Mouse (Mus musculus) left cerebral cortex, adult 2 months (tissue): ENCODE results near the gene Dctd. TPM values are rescaled to one million over a fixed set of nuclear protein-coding genes. Genes with fewer than 3 reads are reported as not detected.

ENCODE experiments used
- DNase-seq, 2 experiments: peaks; one replicate each; pipeline ENCODE4 v3.0.0; 2021 to 2022; ENCODE audit warnings: low spot score in 2 of 2, mixed read lengths in 1 of 2; ENCODE audit errors: extremely low spot score in 1 of 2
- H3K27ac ChIP-seq: fragments of 200-600 bp; 2 replicates; pipeline ENCODE4 v1.8.1; 2022
- H3K4me3 ChIP-seq: fragments of 200-600 bp; 2 replicates; pipeline ENCODE4 v1.8.1; 2022
- CTCF ChIP-seq: fragments of 200-600 bp; IDR thresholded peaks from 2 replicates; pipeline ENCODE4 v1.8.1; 2022; ENCODE audit warnings: antibody characterized with exemption, mild to moderate bottlenecking, moderate library complexity
- intact Hi-C: fragments of 180-260 bp; cut with DNase I; formaldehyde crosslinking; loops from one replicate; pipeline ENCODE4 v1.15.1; 2025
- total RNA-seq, 2 experiments: library from RNA; stranded (reverse); gene quantifications; 2 replicates each; pipeline ENCODE4 v1.2.3; 2021

The Dctd gene
- total RNA-seq, 2 experiments from 2014 or later, result 6.9 TPM

- Histone ChIP-seq H3K4me3 (peak overlapping the region; percentile 70), H3K27ac (peak overlapping the region; percentile 62)
- peak; percentile 53 to 54 for DNase-seq
- intact Hi-C loops, result no loop called here
- TF ChIP-seq CTCF, result no peak
Measured at GRCm38 (mm10) chr8:48109856-48110780, 11.2 kb downstream of the Dctd start.

- TF ChIP-seq CTCF, result no peak
- no peak overlapping the region for H3K27ac ChIP-seq
- H3K4me3 ChIP-seq, result no peak overlapping the region
- intact Hi-C loops, result no loop called here
- no peak for DNase-seq
Measured at GRCm38 (mm10) chr8:48114591-48114990, 15.7 kb downstream of the Dctd start.

GRCm38 (mm10) chr8:48122991-48123390 lies 24.1 kb downstream of the Dctd start:
- no peak overlapping the region for H3K4me3 ChIP-seq
- intact Hi-C loops, result no loop called here
- TF ChIP-seq CTCF, result no peak
- DNase-seq, result no peak
- no peak overlapping the region for H3K27ac ChIP-seq

DNA sequence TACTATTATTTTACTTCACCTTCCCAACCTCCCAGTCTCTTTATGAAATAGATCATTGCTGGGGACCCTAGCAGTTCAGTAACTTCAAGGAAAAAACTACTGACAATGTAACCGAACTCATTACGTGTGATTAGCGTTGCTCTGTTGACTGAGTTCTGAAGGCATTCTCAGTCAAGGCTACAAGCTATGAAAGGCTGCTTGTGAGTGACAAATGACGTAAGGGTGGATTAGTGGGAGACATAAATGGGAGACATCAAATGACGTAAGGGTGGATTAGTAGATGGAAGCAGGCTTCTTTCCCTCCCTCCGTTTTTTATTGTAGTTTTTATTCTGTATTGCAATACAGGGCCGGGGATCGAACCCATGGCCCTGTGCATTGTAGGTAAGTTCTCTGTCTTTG lies 26.0 kb downstream of the Dctd start:
- intact Hi-C loops, result no loop called here
- Histone ChIP-seq H3K27ac (no peak overlapping the region), H3K4me3 (no peak overlapping the region)
- TF ChIP-seq CTCF, result no peak
- no peak for DNase-seq

DNA sequence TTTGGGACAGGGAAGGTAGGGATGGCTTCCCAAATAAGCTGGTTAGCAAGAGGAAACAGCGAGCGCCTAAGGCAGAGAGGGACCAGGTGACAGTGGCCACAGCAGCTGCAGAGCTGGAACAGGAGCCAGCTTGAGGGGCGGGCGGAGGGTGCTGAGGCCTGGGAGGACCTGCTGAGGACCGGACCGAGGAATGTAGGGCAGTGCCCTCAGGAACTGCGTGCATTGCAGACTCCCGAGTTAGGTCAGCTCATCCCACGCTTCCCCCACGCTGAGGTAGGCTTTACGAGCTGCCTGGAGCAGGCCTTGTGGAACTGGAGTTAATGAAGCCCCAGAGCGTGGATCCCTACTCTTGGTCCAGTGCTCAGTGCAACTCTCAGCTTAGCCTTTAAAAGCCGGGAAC lies 28.1 kb downstream of the Dctd start:
- DNase-seq, result no peak
- intact Hi-C loops, result no loop called here
- no peak overlapping the region for H3K27ac ChIP-seq
- no peak overlapping the region for H3K4me3 ChIP-seq
- no peak for TF ChIP-seq CTCF

GRCm38 (mm10) chr8:48130266-48130665 lies 31.4 kb downstream of the Dctd start:
- no peak for DNase-seq
- intact Hi-C loops, result no loop called here
- TF ChIP-seq CTCF, result no peak
- no peak overlapping the region for H3K4me3 ChIP-seq
- H3K27ac ChIP-seq, result no peak overlapping the region

DNA sequence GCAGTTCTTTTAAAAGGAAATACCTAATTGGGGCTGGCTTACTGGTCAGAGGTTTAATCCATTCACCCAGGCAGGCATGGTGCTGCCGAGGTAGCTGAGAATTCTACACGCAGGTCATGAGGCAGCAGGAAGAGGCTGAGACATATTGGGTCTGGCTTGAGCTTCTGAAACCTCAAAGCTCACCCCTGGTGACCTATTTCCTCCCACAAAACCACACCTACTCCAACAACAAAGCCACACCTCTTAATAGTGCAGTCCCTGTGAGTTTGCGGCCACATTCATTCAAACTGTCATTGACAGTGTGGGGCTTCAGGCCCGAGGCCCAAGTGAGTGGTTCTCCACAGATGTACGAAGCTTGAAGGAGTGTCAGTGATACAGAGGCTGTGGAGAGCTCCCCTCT lies 34.4 kb downstream of the Dctd start:
- DNase-seq, result no peak
- H3K4me3 ChIP-seq, result no peak overlapping the region
- H3K27ac ChIP-seq, result no peak overlapping the region
- no peak for TF ChIP-seq CTCF
- intact Hi-C loops, result no loop called here

- Histone ChIP-seq H3K27ac (no peak overlapping the region), H3K4me3 (peak overlapping the region; percentile 6)
- DNase-seq, result no peak
- TF ChIP-seq CTCF, result no peak
- intact Hi-C loops, result no loop called here
Measured at GRCm38 (mm10) chr8:48136804-48137650, 38.1 kb downstream of the Dctd start.

- DNase-seq, result no peak
- no peak for TF ChIP-seq CTCF
- intact Hi-C loops, result no loop called here
- no peak overlapping the region for H3K4me3 ChIP-seq
- no peak overlapping the region for H3K27ac ChIP-seq
Measured at GRCm38 (mm10) chr8:48137651-48137937, 38.7 kb downstream of the Dctd start.

DNA sequence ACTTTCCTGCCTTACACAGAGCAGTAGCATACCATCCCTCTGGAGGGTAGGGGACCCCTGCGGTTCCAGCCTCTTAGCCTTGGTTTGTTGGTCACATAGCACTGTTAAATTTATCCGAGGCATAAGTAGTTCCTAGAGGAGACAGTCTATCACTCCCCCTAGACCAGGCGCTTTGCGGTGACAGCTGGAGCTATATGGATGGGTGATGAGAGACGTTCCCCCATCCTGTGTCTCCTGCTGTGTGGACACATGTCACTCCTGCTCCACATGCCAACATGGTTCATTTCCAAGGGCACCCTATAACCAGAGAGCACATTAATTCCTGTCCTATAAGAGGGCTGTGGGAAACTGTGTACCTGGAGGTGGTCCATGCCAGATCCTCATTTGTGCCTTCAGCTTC lies 42.1 kb downstream of the Dctd start:
- Histone ChIP-seq H3K4me3 (no peak overlapping the region), H3K27ac (no peak overlapping the region)
- TF ChIP-seq CTCF, result no peak
- intact Hi-C loops, result no loop called here
- DNase-seq, result no peak

DNA sequence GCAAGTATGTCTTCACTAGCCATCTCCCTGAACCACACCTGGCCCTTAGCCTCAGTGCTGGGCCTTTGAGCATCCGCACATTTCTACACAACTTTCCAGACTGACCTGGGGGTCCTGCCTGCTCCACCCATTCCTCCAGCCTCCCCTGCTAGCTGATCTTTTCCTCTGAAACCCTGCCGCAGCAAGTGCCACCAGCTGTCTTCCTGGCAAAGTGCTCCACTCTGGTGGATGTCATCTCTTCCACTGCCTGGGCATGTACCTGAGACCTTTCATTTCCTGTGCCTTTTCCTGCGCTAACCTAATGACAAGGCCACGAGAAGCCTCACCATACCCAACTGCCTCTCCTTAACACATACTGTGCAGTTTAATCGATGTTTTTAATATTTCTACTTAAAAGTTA lies 46.9 kb downstream of the Dctd start:
- DNase-seq, result no peak
- no peak for TF ChIP-seq CTCF
- Histone ChIP-seq H3K4me3 (no peak overlapping the region), H3K27ac (no peak overlapping the region)
- intact Hi-C loops, result no loop called here

DNA sequence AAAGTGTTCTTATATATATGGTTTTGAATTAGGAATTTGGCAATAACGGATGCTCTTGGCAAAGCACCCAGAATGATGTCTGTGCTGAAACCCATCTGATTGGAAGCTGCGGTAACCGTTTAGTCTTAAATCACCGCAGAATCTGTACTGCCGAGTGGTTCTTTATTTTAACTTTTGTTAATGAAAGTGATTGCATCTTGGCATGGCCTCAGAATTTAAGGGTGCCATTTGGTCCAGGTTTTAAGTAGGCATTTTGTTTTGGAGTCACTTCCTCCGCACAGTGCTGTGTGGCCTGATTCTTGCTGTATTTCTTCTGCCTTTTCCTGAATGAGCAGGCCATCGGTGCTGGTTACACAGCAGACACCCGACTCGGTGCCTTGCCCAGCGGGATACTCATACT lies 47.6 kb downstream of the Dctd start:
- no peak for TF ChIP-seq CTCF
- Histone ChIP-seq H3K4me3 (no peak overlapping the region), H3K27ac (no peak overlapping the region)
- DNase-seq, result peak in 1 of 2 experiments; percentile 20
- intact Hi-C loops, result no loop called here
